Mouse (Mus musculus) left cerebral cortex, adult 18-20 months (tissue): ENCODE results near the gene Gja4. TPM values are rescaled to one million over a fixed set of nuclear protein-coding genes. Genes with fewer than 3 reads are reported as not detected.
A peak's percentile ranks its signal among the peaks of the same experiment; 100 is the strongest.

Experiments used
- DNase-seq, 2 experiments: peaks; one replicate each; pipeline ENCODE4 v3.0.0; 2021 to 2022; ENCODE audit warnings: low spot score in 2 of 2, mixed read lengths in 1 of 2
- long read RNA-seq, 2 experiments: library from polyadenylated mRNA; stranded (forward); transcript quantifications; one replicate each; pipeline ENCODE4 v2.0.0; 2021
- total RNA-seq, 2 experiments: library from RNA; stranded (reverse); gene quantifications; 2 replicates each; pipeline ENCODE4 v1.2.3; 2021

Gene Gja4
- total RNA-seq = 1 to 10 TPM; 2.2 to 3.2 TPM
- long read RNA-seq, experiment 1, partial matches to known transcripts = 0 of 1 reads
- long read RNA-seq, experiment 1, other reads (novel, unspliced or antisense) = 0 of 1 reads
- long read RNA-seq, experiment 2, partial matches to known transcripts = 0 of 4 reads
- long read RNA-seq, experiment 2, other reads (novel, unspliced or antisense) = 2 of 4 reads

- DNase-seq = peak; percentile 64 to 76
Measured at GRCm38 (mm10) chr4:127313861-127314260, at the start of gene Gja4. TSS of gene Gja4 (minus strand) at chr4:127314039.

- no peak for DNase-seq
Measured at GRCm38 (mm10) chr4:127363331-127363730, 49.5 kb upstream of the Gja4 start.

- DNase-seq = no peak
Measured at GRCm38 (mm10) chr4:127362520-127362919, 48.7 kb upstream of the Gja4 start.

GRCm38 (mm10) chr4:127358018-127358417 is 44.2 kb upstream of the Gja4 start, which contains the start of gene Gjb5:
TSS of gene Gjb5 (minus strand) at chr4:127358181.
- no peak for DNase-seq

- peak in 1 of 2 experiments; percentile 20 for DNase-seq
Measured at GRCm38 (mm10) chr4:127354506-127355485, 41.0 kb upstream of the Gja4 start.

- peak in 1 of 2 experiments; percentile 5 for DNase-seq
Measured at GRCm38 (mm10) chr4:127353951-127354438, 40.2 kb upstream of the Gja4 start, which contains the start of gene Gjb4. TSS of gene Gjb4 (minus strand) at chr4:127354081.

GRCm38 (mm10) chr4:127352594-127352993 is 38.8 kb upstream of the Gja4 start:
- no peak for DNase-seq

GRCm38 (mm10) chr4:127349560-127350300 is 35.9 kb upstream of the Gja4 start:
- DNase-seq = no peak

- no peak for DNase-seq
Measured at GRCm38 (mm10) chr4:127345000-127345399, 31.2 kb upstream of the Gja4 start.

GRCm38 (mm10) chr4:127341372-127341771 is 27.5 kb upstream of the Gja4 start:
- no peak for DNase-seq

- no peak for DNase-seq
Measured at GRCm38 (mm10) chr4:127337668-127338067, 23.8 kb upstream of the Gja4 start.

GRCm38 (mm10) chr4:127334870-127335504 is 21.1 kb upstream of the Gja4 start:
- no peak for DNase-seq

- no peak for DNase-seq
Measured at GRCm38 (mm10) chr4:127331171-127331570, 17.3 kb upstream of the Gja4 start.

GRCm38 (mm10) chr4:127330181-127331100 is 16.6 kb upstream of the Gja4 start, which contains the start of gene Gjb3:
TSS of gene Gjb3 (minus strand) at chr4:127330844.
- peak in 1 of 2 experiments; percentile 11 for DNase-seq

GRCm38 (mm10) chr4:127329751-127330150 is 15.9 kb upstream of the Gja4 start:
- no peak for DNase-seq

GRCm38 (mm10) chr4:127329046-127329445 is 15.2 kb upstream of the Gja4 start:
- DNase-seq = no peak

- no peak for DNase-seq
Measured at GRCm38 (mm10) chr4:127328378-127328777, 14.5 kb upstream of the Gja4 start.

GRCm38 (mm10) chr4:127327749-127328148 is 13.9 kb upstream of the Gja4 start:
- DNase-seq = no peak

- no peak for DNase-seq
Measured at GRCm38 (mm10) chr4:127327258-127327657, 13.4 kb upstream of the Gja4 start.
